Mouse (Mus musculus) kidney, postnatal 0 days (tissue): ENCODE data around the gene Evc. TPM values are rescaled to one million over a fixed set of nuclear protein-coding genes. Genes with fewer than 3 reads are reported as not detected.
A peak's percentile ranks its signal among the peaks of the same experiment; 100 is the strongest.

ENCODE experiments used
- ATAC-seq: fragments of 200-750 bp; cut with Nextera tagmentation; replicated peaks from 2 replicates; pipeline ENCODE4 v1.8.0; 2017; ENCODE audit warnings: low read depth, moderate number of reproducible peaks, moderate TSS enrichment, moderate library complexity; ENCODE audit not compliant: low FRiP score
- DNase-seq: peaks from one replicate; pipeline ENCODE4 v3.0.0-alpha.2; 2016; ENCODE audit warnings: low spot score
- H3K27ac ChIP-seq: fragments of 300-500 bp; sonication (generic); 2 replicates; pipeline ENCODE4 v1.5.1; 2014; ENCODE audit warnings: mild to moderate bottlenecking
- H3K27me3 ChIP-seq: fragments of 300-500 bp; sonication (generic); 2 replicates; pipeline ENCODE4 v1.6.1; 2014; ENCODE audit warnings: low read length, mixed read lengths; ENCODE audit not compliant: insufficient read depth
- H3K36me3 ChIP-seq: fragments of 300-500 bp; sonication (generic); 2 replicates; pipeline ENCODE4 v1.6.1; 2014; ENCODE audit warnings: low read length, mixed read lengths; ENCODE audit not compliant: insufficient read depth
- H3K4me1 ChIP-seq: fragments of 300-500 bp; sonication (generic); replicated peaks from 2 replicates; pipeline ENCODE4 v1.6.1; 2014; ENCODE audit warnings: antibody characterized with exemption, low read length, mixed read lengths; ENCODE audit not compliant: insufficient read depth
- H3K4me2 ChIP-seq: fragments of 300-500 bp; sonication (generic); 2 replicates; pipeline ENCODE4 v1.6.1; 2014; ENCODE audit warnings: mild to moderate bottlenecking, low read length, moderate library complexity, mixed read lengths
- H3K4me3 ChIP-seq: fragments of 300-500 bp; sonication (generic); replicated peaks from 2 replicates; pipeline ENCODE4 v1.5.1; 2014; ENCODE audit warnings: low read depth, low read length
- H3K9ac ChIP-seq: fragments of 300-500 bp; sonication (generic); 2 replicates; pipeline ENCODE4 v1.6.1; 2014; ENCODE audit warnings: low read depth, low read length
- H3K9me3 ChIP-seq: fragments of 300-500 bp; sonication (generic); replicated peaks from 2 replicates; pipeline ENCODE4 v1.6.1; 2016; ENCODE audit warnings: low read length, inconsistent platforms, mixed read lengths
- CTCF ChIP-seq: IDR thresholded peaks from 2 replicates; pipeline ENCODE4 v1.5.1; 2016; ENCODE audit warnings: antibody characterized with exemption, low read depth, mild to moderate bottlenecking, moderate library complexity
- WGBS: fragments of 180-500 bp; shearing (Covaris S2); extraction: QIAGEN DNeasy Blood & Tissue Kit; methylation state at CpG from one replicate; pipeline ENCODE4 v1.1.7; 2014; 5-methylcytosine and 5-hydroxymethylcytosine counted together
- polyA plus RNA-seq: library from polyadenylated mRNA; unstranded; fragments of >200 nt; fragmentation: Nextera tagmentation; extraction: Ambion mirVana; gene quantifications from 2 replicates; pipeline ENCODE4 v1.2.1, GENCODE M21; 2015

The Evc gene
- polyA plus RNA-seq, result 13.8 and 15.9 TPM in 2 replicates

GRCm38 (mm10) chr5:37336485-37337105 is at the start of gene Evc:
Evc (minus strand) TSS chr5:37336894.
- Histone ChIP-seq H3K9me3 (no peaks in the 10 kb centered on the region), H3K27me3 (no peaks in the 10 kb centered on the region), H3K4me1 (peaks cover 34% of the 10 kb centered on the region), H3K4me3 (peak within 1 kb of the TSS; percentile 64), H3K27ac (no peak within 1 kb of the TSS), H3K9ac (peak within 1 kb of the TSS; percentile 76), H3K36me3 (no peaks in the 10 kb centered on the region), H3K4me2 (peak within 1 kb of the TSS; percentile 89)
- ATAC-seq (peak; percentile 33), DNase-seq (peak; percentile 82)
- no peak for TF ChIP-seq CTCF
- WGBS, result under 1% methylated on average over 48 of the region's 48 CpGs

DNA sequence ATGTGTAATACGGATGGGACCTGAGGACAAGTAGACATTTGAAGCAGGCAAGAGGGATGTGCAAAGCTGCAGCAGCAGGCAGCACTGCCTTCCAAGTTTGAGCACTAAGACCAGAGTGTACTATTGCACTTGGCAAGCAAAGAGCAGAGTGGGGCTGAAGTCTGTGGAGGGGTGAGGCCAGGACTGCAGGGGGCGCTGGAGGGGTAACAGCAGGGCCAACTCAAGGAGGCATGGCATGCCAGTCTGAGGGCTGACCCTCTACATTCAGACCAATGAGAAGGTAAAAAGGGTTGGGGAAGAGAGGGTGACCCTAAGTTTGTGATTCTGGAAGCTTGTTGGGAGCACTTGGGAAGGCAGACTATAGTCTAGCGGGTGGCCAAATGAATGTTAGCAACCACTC is 46.9 kb upstream of the Evc start:
- H3K36me3 ChIP-seq, result peaks cover 54% of the 10 kb centered on the region
- H3K4me1 ChIP-seq, result no peaks in the 10 kb centered on the region
- H3K9ac ChIP-seq, result no peak overlapping the region
- ATAC-seq (no peak), DNase-seq (no peak)
- no peaks in the 10 kb centered on the region for H3K9me3 ChIP-seq
- H3K27me3 ChIP-seq, result no peaks in the 10 kb centered on the region
- no peak overlapping the region for H3K27ac ChIP-seq
- TF ChIP-seq CTCF, result peak; percentile 43; the same call in 1 of the 2 replicates
- H3K4me3 ChIP-seq, result no peak overlapping the region
- WGBS, result 87% methylated on average over 3 of the region's 3 CpGs
- no peak overlapping the region for H3K4me2 ChIP-seq

- Histone ChIP-seq H3K4me1 (no peaks in the 10 kb centered on the region), H3K4me3 (no peak overlapping the region), H3K36me3 (peaks cover 34% of the 10 kb centered on the region), H3K9ac (no peak overlapping the region), H3K9me3 (no peaks in the 10 kb centered on the region), H3K4me2 (no peak overlapping the region), H3K27ac (no peak overlapping the region), H3K27me3 (no peaks in the 10 kb centered on the region)
- no peak for TF ChIP-seq CTCF
- 90% methylated on average over 4 of the region's 4 CpGs for whole genome bisulfite sequencing
- DNase-seq (no peak), ATAC-seq (no peak)
Measured at GRCm38 (mm10) chr5:37380641-37381040, 43.9 kb upstream of the Evc start.

DNA sequence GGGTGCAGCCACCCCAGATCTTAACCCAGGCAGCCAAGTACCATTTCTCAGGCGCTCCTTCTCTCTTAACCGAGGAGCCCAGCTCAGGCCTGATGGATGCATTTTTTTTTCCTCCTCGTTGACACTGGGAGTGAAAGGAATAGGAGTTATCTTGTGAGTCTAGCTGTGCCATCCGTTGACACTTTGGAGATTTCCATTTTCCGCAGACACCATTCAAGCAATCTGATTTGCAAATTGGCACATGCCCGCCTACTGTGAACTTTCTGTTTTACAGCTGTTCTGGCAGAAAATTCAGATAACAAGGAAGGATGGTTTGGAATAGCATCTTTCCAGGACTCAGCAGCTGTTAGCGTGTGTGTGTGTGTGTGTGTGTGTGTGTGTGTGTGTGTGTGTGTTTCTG is 40.7 kb upstream of the Evc start:
- no peak overlapping the region for H3K4me3 ChIP-seq
- ATAC-seq (no peak), DNase-seq (no peak)
- no peaks in the 10 kb centered on the region for H3K9me3 ChIP-seq
- 90% methylated on average over 7 of the region's 7 CpGs for WGBS
- no peak for TF ChIP-seq CTCF
- no peak overlapping the region for H3K27ac ChIP-seq
- no peak overlapping the region for H3K4me2 ChIP-seq
- peaks cover 30% of the 10 kb centered on the region; the same call in 1 of the 2 replicates for H3K36me3 ChIP-seq
- H3K9ac ChIP-seq, result no peak overlapping the region
- H3K4me1 ChIP-seq, result no peaks in the 10 kb centered on the region
- no peaks in the 10 kb centered on the region for H3K27me3 ChIP-seq

DNA sequence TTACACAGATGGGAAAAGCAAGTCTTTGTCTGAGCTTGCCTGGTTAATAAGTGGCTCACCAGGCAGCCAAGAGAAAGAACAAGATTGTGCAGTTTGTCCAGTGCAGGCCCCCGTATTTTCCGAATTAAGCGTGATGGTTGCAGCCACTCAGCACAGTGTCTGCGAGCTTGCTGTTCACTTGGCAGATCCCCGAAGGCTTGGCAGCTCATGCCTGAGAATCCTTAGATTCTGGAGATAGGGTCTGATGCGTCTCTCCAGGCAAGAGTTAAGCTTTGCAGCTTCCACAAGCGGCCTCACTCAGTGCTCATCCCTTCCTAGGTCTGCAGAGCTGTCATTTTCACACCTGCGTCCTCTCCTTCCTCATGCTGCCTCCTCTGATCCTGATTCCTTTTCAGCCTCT is 32.1 kb upstream of the Evc start:
- no peak for TF ChIP-seq CTCF
- Histone ChIP-seq H3K9ac (no peak overlapping the region), H3K9me3 (no peaks in the 10 kb centered on the region), H3K4me2 (no peak overlapping the region), H3K36me3 (peaks cover 17% of the 10 kb centered on the region; the same call in 1 of the 2 replicates), H3K27me3 (no peaks in the 10 kb centered on the region), H3K4me3 (no peak overlapping the region), H3K4me1 (no peaks in the 10 kb centered on the region), H3K27ac (no peak overlapping the region)
- 80% methylated on average over 8 of the region's 8 CpGs for WGBS
- DNase-seq (no peak), ATAC-seq (no peak)

DNA sequence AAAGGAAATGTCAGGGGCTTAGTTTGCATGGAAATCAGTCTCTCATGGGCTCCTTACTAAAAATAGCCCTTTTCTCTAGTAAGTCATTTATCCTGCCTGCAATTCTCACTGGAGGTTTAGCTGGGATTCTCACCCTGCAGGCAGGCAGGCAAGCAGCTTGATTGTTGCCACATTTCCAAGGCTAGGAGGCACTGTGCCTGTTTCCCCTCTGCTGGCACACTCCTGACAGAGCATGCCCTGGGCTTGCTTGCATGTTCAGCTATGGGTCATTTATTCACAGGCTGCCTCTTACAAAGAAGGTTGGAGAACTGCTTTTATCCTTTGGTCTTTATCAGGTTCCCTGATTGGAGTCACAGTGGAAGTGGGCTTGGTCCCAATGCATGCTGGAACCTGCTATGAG is 29.1 kb upstream of the Evc start:
- Histone ChIP-seq H3K9me3 (no peaks in the 10 kb centered on the region), H3K27ac (0 out of 2 replicates have a peak overlapping the region, but pooled peaks have one; percentile 36), H3K4me3 (no peak overlapping the region), H3K4me2 (no peak overlapping the region), H3K36me3 (0 out of 2 replicates have a peak, but pooled peaks cover 5% of the 10 kb centered on the region), H3K4me1 (no peaks in the 10 kb centered on the region), H3K9ac (no peak overlapping the region), H3K27me3 (no peaks in the 10 kb centered on the region)
- no peak for ATAC-seq
- TF ChIP-seq CTCF, result peak; percentile 53
- DNase-seq, result peak; percentile 4

GRCm38 (mm10) chr5:37363284-37363683 is 26.6 kb upstream of the Evc start:
- Histone ChIP-seq H3K27me3 (no peaks in the 10 kb centered on the region), H3K4me2 (no peak overlapping the region), H3K4me1 (no peaks in the 10 kb centered on the region), H3K36me3 (0 out of 2 replicates have a peak, but pooled peaks cover 9% of the 10 kb centered on the region), H3K27ac (no peak overlapping the region), H3K9me3 (no peaks in the 10 kb centered on the region), H3K9ac (no peak overlapping the region), H3K4me3 (no peak overlapping the region)
- ATAC-seq (no peak), DNase-seq (no peak)
- 84% methylated on average over 5 of the region's 5 CpGs for WGBS
- TF ChIP-seq CTCF, result no peak
